Mouse (Mus musculus): ENCODE measurements around the gene Reln.

GRCm38 (mm10) chr5:21914776-21915175 lies 429.7 kb downstream of the Reln start:
- no peak for TF ChIP-seq POLR2A (IDR thresholded peaks at IDR 0.05; ENCODE audit: low read depth, low read length)
- no peak for TF ChIP-seq CTCF (IDR thresholded peaks at IDR 0.05; ENCODE audit: borderline replicate concordance, insufficient read depth, low read length)
